Comparison of ENCODE assay signal across 10 mouse cellular contexts in the genomic region with DNA sequence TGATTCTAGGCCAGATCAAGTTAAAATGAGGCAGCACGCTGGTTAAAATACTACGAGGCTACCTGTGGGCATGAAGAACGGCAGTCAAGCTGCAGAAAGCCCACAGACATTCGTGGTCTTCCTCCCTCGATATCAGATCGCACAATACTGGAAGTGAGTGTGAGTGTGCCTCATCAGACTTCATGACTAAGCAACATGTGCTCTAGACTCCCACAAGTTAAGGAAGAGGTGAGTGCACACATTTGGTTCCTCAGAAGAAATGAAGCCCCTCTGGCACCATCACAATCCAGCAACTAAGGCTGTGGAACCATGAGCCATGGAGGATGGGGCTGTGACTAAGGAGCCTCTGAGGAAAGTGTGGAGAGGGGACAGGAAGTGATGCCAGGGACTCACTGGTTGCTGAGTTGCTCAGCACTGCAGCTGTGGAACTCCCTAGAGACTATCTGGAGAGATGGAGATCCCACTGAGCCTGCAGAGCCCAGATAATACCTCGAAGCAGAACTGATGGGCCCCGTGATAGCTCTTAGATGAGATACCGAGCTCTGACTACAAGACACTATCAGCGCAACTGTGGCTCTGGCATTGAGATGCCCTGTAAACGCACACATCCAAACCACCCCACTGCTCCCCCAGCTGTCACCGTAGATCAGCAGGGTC. TPM values are rescaled to one million over a fixed set of nuclear protein-coding genes. Genes with fewer than 3 reads are reported as not detected.
DNase-seq lines count a peak whose midpoint lies in the region; ATAC-seq lines count a peak whose summit lies in the region.
"Had no signal": no experiment of that assay in that cellular context is flagged by ENCODE, and none has a peak within 500 bp of the region (broad histone marks: within the 10 kb centered on the region; RNA-seq: fewer than 3 reads in every experiment).

No protein-coding gene starts in this region.

- peak overlapping the region; percentile 40 for H3K27ac ChIP-seq in midbrain, embryonic 12.5 days (replicated peaks)
- no peak overlapping the region for H3K27ac ChIP-seq in midbrain, embryonic 10.5 days (replicated peaks)
- peak overlapping the region; percentile 70 for H3K27ac ChIP-seq in embryonic facial prominence, embryonic 12.5 days
- 0 out of 2 replicates have a peak overlapping the region, but pooled peaks have one; percentile 54 for H3K27ac ChIP-seq in hindbrain, embryonic 16.5 days (ENCODE audit: low read depth, low read length)
- peak overlapping the region; percentile 76 for H3K27ac ChIP-seq in midbrain, embryonic 15.5 days

- no peak for ATAC-seq in midbrain, embryonic 12.5 days (ENCODE audit: low FRiP score, low read depth)
- no peak for ATAC-seq in embryonic facial prominence, embryonic 12.5 days (ENCODE audit: insufficient number of reproducible peaks, insufficient read depth, low FRiP score, low TSS enrichment)
- ATAC-seq in hindbrain, embryonic 16.5 days: peak; percentile 14; the same call in 1 of the 2 replicates
- ATAC-seq in midbrain, embryonic 15.5 days (replicated peaks): no peak
- ATAC-seq: Patski had no signal

- H3K4me2 ChIP-seq in midbrain, embryonic 12.5 days (replicated peaks): no peak overlapping the region
- no peak overlapping the region for H3K4me2 ChIP-seq in embryonic facial prominence, embryonic 12.5 days (replicated peaks)
- no peak overlapping the region for H3K4me2 ChIP-seq in hindbrain, embryonic 16.5 days (ENCODE audit: low read length)
- no peak overlapping the region for H3K4me2 ChIP-seq in midbrain, embryonic 15.5 days

- H3K9me3 ChIP-seq in midbrain, embryonic 12.5 days: no peaks in the 10 kb centered on the region
- H3K9me3 ChIP-seq in midbrain, embryonic 10.5 days (replicated peaks): no peaks in the 10 kb centered on the region
- no peaks in the 10 kb centered on the region for H3K9me3 ChIP-seq in embryonic facial prominence, embryonic 12.5 days
- H3K9me3 ChIP-seq in hindbrain, embryonic 16.5 days (ENCODE audit: control insufficient read depth, low read length): no peaks in the 10 kb centered on the region
- no peaks in the 10 kb centered on the region for H3K9me3 ChIP-seq in midbrain, embryonic 15.5 days

- H3K4me3 ChIP-seq in midbrain, embryonic 12.5 days: no peak overlapping the region
- no peak overlapping the region for H3K4me3 ChIP-seq in midbrain, embryonic 10.5 days
- H3K4me3 ChIP-seq in embryonic facial prominence, embryonic 12.5 days: no peak overlapping the region
- no peak overlapping the region for H3K4me3 ChIP-seq in hindbrain, embryonic 16.5 days (ENCODE audit: low read length)
- H3K4me3 ChIP-seq in midbrain, embryonic 15.5 days: no peak overlapping the region

- no peaks in the 10 kb centered on the region for H3K27me3 ChIP-seq in midbrain, embryonic 12.5 days
- H3K27me3 ChIP-seq in midbrain, embryonic 10.5 days (ENCODE audit: low read depth, poor library complexity, severe bottlenecking): no peaks in the 10 kb centered on the region
- peaks cover 3% of the 10 kb centered on the region; the same call in 1 of the 2 replicates for H3K27me3 ChIP-seq in embryonic facial prominence, embryonic 12.5 days
- H3K27me3 ChIP-seq in hindbrain, embryonic 16.5 days (replicated peaks; ENCODE audit: control insufficient read depth, insufficient read depth, low read length): no peaks in the 10 kb centered on the region
- no peaks in the 10 kb centered on the region for H3K27me3 ChIP-seq in midbrain, embryonic 15.5 days (replicated peaks)

- peaks cover 10% of the 10 kb centered on the region for H3K4me1 ChIP-seq in midbrain, embryonic 12.5 days
- peaks cover 4% of the 10 kb centered on the region for H3K4me1 ChIP-seq in midbrain, embryonic 10.5 days
- peaks cover 24% of the 10 kb centered on the region for H3K4me1 ChIP-seq in embryonic facial prominence, embryonic 12.5 days
- H3K4me1 ChIP-seq in hindbrain, embryonic 16.5 days (ENCODE audit: control insufficient read depth, insufficient read depth, low read depth, low read length): peaks cover 11% of the 10 kb centered on the region
- peaks cover 9% of the 10 kb centered on the region for H3K4me1 ChIP-seq in midbrain, embryonic 15.5 days

- DNase-seq in midbrain, embryonic 10.5 days (ENCODE audit: low spot score): no peak
- no peak for DNase-seq in urinary bladder, adult 2 months (ENCODE audit: low spot score)
- DNase-seq in adrenal gland, postnatal 10 days: no peak
- DNase-seq: thymus, adult 18-20 months had no signal

- 91% methylated on average over 12 of the region's 12 CpGs for WGBS in midbrain, embryonic 12.5 days
- WGBS in midbrain, embryonic 10.5 days: 90% methylated on average over 12 of the region's 12 CpGs
- 86% methylated on average over 12 of the region's 12 CpGs for WGBS in embryonic facial prominence, embryonic 12.5 days
- 81% methylated on average over 12 of the region's 12 CpGs for WGBS in hindbrain, embryonic 16.5 days
- WGBS in midbrain, embryonic 15.5 days: 90% methylated on average over 12 of the region's 12 CpGs

- H3K9ac ChIP-seq in midbrain, embryonic 12.5 days (replicated peaks): no peak overlapping the region
- H3K9ac ChIP-seq in embryonic facial prominence, embryonic 12.5 days: peak overlapping the region; percentile 30; the same call in 1 of the 2 replicates
- no peak overlapping the region for H3K9ac ChIP-seq in hindbrain, embryonic 16.5 days (ENCODE audit: low read depth, low read length)
- H3K9ac ChIP-seq in midbrain, embryonic 15.5 days: peak overlapping the region; percentile 18; the same call in 1 of the 2 replicates

- H3K36me3 ChIP-seq in midbrain, embryonic 12.5 days: no peaks in the 10 kb centered on the region
- no peaks in the 10 kb centered on the region for H3K36me3 ChIP-seq in midbrain, embryonic 10.5 days
- no peaks in the 10 kb centered on the region for H3K36me3 ChIP-seq in embryonic facial prominence, embryonic 12.5 days
- H3K36me3 ChIP-seq in hindbrain, embryonic 16.5 days (ENCODE audit: control insufficient read depth, insufficient read depth, low read length): no peaks in the 10 kb centered on the region
- H3K36me3 ChIP-seq in midbrain, embryonic 15.5 days (replicated peaks): no peaks in the 10 kb centered on the region

RNA-seq across cellular contexts. Expression of a gene that starts 46.3 kb away (rescaled TPM):
- polyA plus RNA-seq in midbrain, embryonic 12.5 days (2016; fragmentation: Nextera tagmentation; extraction: Ambion mirVana): not detected in 2 replicates
- polyA plus RNA-seq in midbrain, embryonic 10.5 days (2016; fragmentation: Nextera tagmentation; extraction: Ambion mirVana): not detected in 2 replicates
- polyA plus RNA-seq in embryonic facial prominence, embryonic 12.5 days (2016; fragmentation: Nextera tagmentation; extraction: Ambion mirVana): not detected in 2 replicates
- polyA plus RNA-seq in hindbrain, embryonic 16.5 days (2015; fragmentation: Nextera tagmentation; extraction: Ambion mirVana): not detected in 2 replicates
- polyA plus RNA-seq in midbrain, embryonic 15.5 days (2015; fragmentation: Nextera tagmentation; extraction: Ambion mirVana): not detected in 2 replicates
- not detected in 2 replicates for polyA plus RNA-seq in urinary bladder, adult 2 months (2012; rRNA removed)
- not detected for total RNA-seq in adrenal gland, postnatal 10 days (2021)
- total RNA-seq: heart, postnatal 10 days had no signal
- polyA plus RNA-seq: Patski had no signal

RNA-seq across cellular contexts. Expression of a gene that starts 53.7 kb away (rescaled TPM):
- polyA plus RNA-seq in midbrain, embryonic 12.5 days (2016; fragmentation: Nextera tagmentation; extraction: Ambion mirVana): 3.0 and 3.7 TPM in 2 replicates
- polyA plus RNA-seq in midbrain, embryonic 10.5 days (2016; fragmentation: Nextera tagmentation; extraction: Ambion mirVana): 1.2 and 2.5 TPM in 2 replicates
- polyA plus RNA-seq in embryonic facial prominence, embryonic 12.5 days (2016; fragmentation: Nextera tagmentation; extraction: Ambion mirVana): 3.0 and 4.0 TPM in 2 replicates
- polyA plus RNA-seq in hindbrain, embryonic 16.5 days (2015; fragmentation: Nextera tagmentation; extraction: Ambion mirVana): 0.27 and 0.31 TPM in 2 replicates
- 0.41 and 0.46 TPM in 2 replicates for polyA plus RNA-seq in midbrain, embryonic 15.5 days (2015; fragmentation: Nextera tagmentation; extraction: Ambion mirVana)
- polyA plus RNA-seq in urinary bladder, adult 2 months (2012; rRNA removed): 0.47 and 0.71 TPM in 2 replicates
- 1 to 10 TPM; 2.9 to 5.1 TPM for total RNA-seq in adrenal gland, postnatal 10 days (2021)
- polyA plus RNA-seq: Patski had no signal

Comparison
In these comparisons a context has a peak if more than half of its experiments do, and no peak if none do; other contexts are left out.
1. H3K9ac ChIP-seq: peak in embryonic facial prominence, embryonic 12.5 days (single experiment) and midbrain, embryonic 15.5 days (single experiment); none in midbrain, embryonic 12.5 days (single experiment) and hindbrain, embryonic 16.5 days (single experiment).